Comparison of ENCODE assay signal across 13 mouse cellular contexts in the genomic region with DNA sequence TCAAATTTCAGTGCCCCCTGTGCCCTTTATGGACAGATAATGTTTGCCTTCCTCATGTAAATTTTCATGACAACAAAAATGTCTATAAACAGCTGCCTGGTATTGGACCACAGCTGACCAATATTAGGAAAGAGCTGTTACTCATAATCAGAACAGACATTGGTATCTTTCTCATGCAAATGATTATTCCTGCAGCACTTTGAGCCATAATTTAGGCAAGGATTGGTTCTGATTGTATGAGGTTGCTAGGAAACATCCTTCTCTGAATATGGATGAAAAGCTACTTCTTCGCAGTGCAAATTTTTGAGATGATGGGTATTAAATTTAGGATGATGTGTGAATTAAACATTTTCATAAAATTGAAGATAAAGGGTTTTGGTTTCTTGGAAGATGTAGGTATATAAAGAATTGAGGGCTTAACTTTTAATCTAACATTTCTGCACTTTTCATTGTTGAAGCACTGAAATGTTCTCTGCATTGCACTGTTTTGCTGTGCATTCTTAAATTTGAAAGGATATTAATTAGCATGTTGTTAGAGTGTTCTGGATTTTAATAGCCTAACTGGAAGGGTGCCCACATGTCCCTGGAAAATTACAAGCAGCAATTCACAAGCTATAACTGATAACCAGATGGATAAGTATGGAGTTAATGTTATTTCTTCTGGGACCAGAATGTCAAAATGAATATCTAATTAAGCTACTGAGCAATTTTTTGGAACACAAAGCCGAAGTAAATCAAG.
DNase-seq lines count a peak whose midpoint lies in the region; ATAC-seq and TF ChIP-seq lines count a peak whose summit lies in the region.
"Had no signal": no experiment of that assay in that cellular context is flagged by ENCODE, and none has a peak within 500 bp of the region (broad histone marks: within the 10 kb centered on the region; RNA-seq: fewer than 3 reads in every experiment).

No protein-coding gene starts in this region.

- H3K4me3 ChIP-seq in forebrain, embryonic 16.5 days (replicated peaks; ENCODE audit: low read length) = no peak overlapping the region
- no peak overlapping the region for H3K4me3 ChIP-seq in liver, postnatal 0 days (ENCODE audit: low read depth, low read length)
- no peak overlapping the region for H3K4me3 ChIP-seq in intestine, embryonic 15.5 days (replicated peaks)

- no peak overlapping the region for H3K9ac ChIP-seq in forebrain, embryonic 16.5 days (replicated peaks; ENCODE audit: low read depth, low read length)
- H3K9ac ChIP-seq in liver, postnatal 0 days (replicated peaks) = no peak overlapping the region
- H3K9ac ChIP-seq in intestine, embryonic 15.5 days = no peak overlapping the region

- WGBS in forebrain, embryonic 16.5 days = 16% methylated on average over 2 of the region's 2 CpGs
- 67% methylated on average over 2 of the region's 2 CpGs for WGBS in liver, postnatal 0 days (ENCODE audit: insufficient replicate concordance)
- 73% methylated on average over 2 of the region's 2 CpGs for WGBS in intestine, embryonic 15.5 days

- TF ChIP-seq CTCF in liver, postnatal 0 days (IDR thresholded peaks at IDR 0.05; ENCODE audit: low read depth) = no peak

- peak; percentile 90 for ATAC-seq in forebrain, embryonic 16.5 days
- ATAC-seq in liver, postnatal 0 days = no peak
- no peak for ATAC-seq in intestine, embryonic 15.5 days

- H3K27me3 ChIP-seq in forebrain, embryonic 16.5 days (replicated peaks; ENCODE audit: control insufficient read depth, insufficient read depth, low read length) = no peaks in the 10 kb centered on the region
- no peaks in the 10 kb centered on the region for H3K27me3 ChIP-seq in liver, postnatal 0 days (ENCODE audit: insufficient read depth, low read length)
- no peaks in the 10 kb centered on the region for H3K27me3 ChIP-seq in intestine, embryonic 15.5 days (replicated peaks)

- intact Hi-C loops in heart, postnatal 36 days (cut with DNase I) = no loop called here

- peaks cover 3% of the 10 kb centered on the region; the same call in 1 of the 2 replicates for H3K4me1 ChIP-seq in forebrain, embryonic 16.5 days (replicated peaks; ENCODE audit: control insufficient read depth, insufficient read depth, low read length)
- no peaks in the 10 kb centered on the region for H3K4me1 ChIP-seq in liver, postnatal 0 days (ENCODE audit: insufficient read depth)
- no peaks in the 10 kb centered on the region for H3K4me1 ChIP-seq in intestine, embryonic 15.5 days (replicated peaks)

- H3K36me3 ChIP-seq in forebrain, embryonic 16.5 days (ENCODE audit: control insufficient read depth, insufficient read depth) = no peaks in the 10 kb centered on the region
- H3K36me3 ChIP-seq in liver, postnatal 0 days (replicated peaks; ENCODE audit: insufficient read depth, low read length) = no peaks in the 10 kb centered on the region
- H3K36me3 ChIP-seq in intestine, embryonic 15.5 days = no peaks in the 10 kb centered on the region

- peak overlapping the region; percentile 30; the same call in 1 of the 2 replicates for H3K4me2 ChIP-seq in forebrain, embryonic 16.5 days (ENCODE audit: low read length)
- no peak overlapping the region for H3K4me2 ChIP-seq in liver, postnatal 0 days (ENCODE audit: low read depth, low read length)
- no peak overlapping the region for H3K4me2 ChIP-seq in intestine, embryonic 15.5 days (replicated peaks)
- H3K4me2 ChIP-seq: liver, embryonic 11.5 days had no signal

- H3K27ac ChIP-seq in forebrain, embryonic 16.5 days (ENCODE audit: low read length) = peak overlapping the region; percentile 88
- no peak overlapping the region for H3K27ac ChIP-seq in liver, postnatal 0 days (ENCODE audit: low read depth)
- no peak overlapping the region for H3K27ac ChIP-seq in intestine, embryonic 15.5 days

- H3K9me3 ChIP-seq in forebrain, embryonic 16.5 days (ENCODE audit: control insufficient read depth, low read length) = no peaks in the 10 kb centered on the region
- no peaks in the 10 kb centered on the region for H3K9me3 ChIP-seq in liver, postnatal 0 days (ENCODE audit: low read length)
- H3K9me3 ChIP-seq in intestine, embryonic 15.5 days = no peaks in the 10 kb centered on the region

- no peak for TF ChIP-seq EP300 in liver, postnatal 0 days (IDR thresholded peaks at IDR 0.05; ENCODE audit: low read depth)

- peak; percentile 10 for DNase-seq in retina, postnatal 1 day
- DNase-seq in retina, embryonic 14.5 days (ENCODE audit: low spot score) = no peak
- peak; percentile 30 for DNase-seq in layer of hippocampus, adult 9-10 months (ENCODE audit: low spot score)
- DNase-seq in liver, postnatal 0 days = no peak
- DNase-seq in heart, postnatal 36 days = no peak
- DNase-seq: adrenal gland, postnatal 10 days; cerebellum, adult 11 months; heart, postnatal 10 days; kidney, adult 2 months; lung, postnatal 10 days had no signal

Comparison
In these comparisons a context has a peak if more than half of its experiments do, and no peak if none do; other contexts are left out.
1. DNase-seq: peak in retina, postnatal 1 day (single experiment) and layer of hippocampus, adult 9-10 months (single experiment); none in retina, embryonic 14.5 days (single experiment), liver, postnatal 0 days (single experiment) and heart, postnatal 36 days (0 of 2).